Mouse (Mus musculus): ENCODE results near the gene Gm5414.

GRCm38 (mm10) chr15:101581701-101582100, 46.3 kb downstream of the Gm5414 start:
- TF ChIP-seq CHD2 (IDR thresholded peaks at IDR 0.05; ENCODE audit: low read length), result no peak
- TF ChIP-seq CTCF (conservative IDR thresholded peaks at IDR 0.05 in 1 of 2, IDR thresholded peaks at IDR 0.05 in 1 of 2; ENCODE audit: low read depth in 2 of 2, low read length in 2 of 2), result no peak
- no peak for TF ChIP-seq BHLHE40 (IDR thresholded peaks at IDR 0.05; ENCODE audit: low read depth, low read length)
- no peak for TF ChIP-seq POLR2A (IDR thresholded peaks at IDR 0.05; ENCODE audit: low read depth, low read length)
- TF ChIP-seq HCFC1 (IDR thresholded peaks at IDR 0.05; ENCODE audit: low read depth, low read length), result no peak
- no peak for TF ChIP-seq MAX (IDR thresholded peaks at IDR 0.05; ENCODE audit: low read length)
- TF ChIP-seq TBP (conservative IDR thresholded peaks at IDR 0.05; ENCODE audit: low read depth, low read length), result no peak
- TF ChIP-seq SIN3A (IDR thresholded peaks at IDR 0.05; ENCODE audit: low read length), result no peak
- TF ChIP-seq IRF4 (IDR thresholded peaks at IDR 0.05; ENCODE audit: low read depth, low read length), result no peak

All from CH12.LX (cell line).